Mouse (Mus musculus) left cerebral cortex, postnatal 4 days (tissue): Measurements from ENCODE around the gene Nags. TPM values are rescaled to one million over a fixed set of nuclear protein-coding genes. Genes with fewer than 3 reads are reported as not detected.
A peak's percentile ranks its signal among the peaks of the same experiment; 100 is the strongest.

Source experiments
- DNase-seq: peaks from one replicate; pipeline ENCODE4 v3.0.0-alpha.2; 2022
- intact Hi-C: fragments of 180-260 bp; cut with DNase I; formaldehyde crosslinking; loops from one replicate; pipeline ENCODE4 v1.15.1; 2025
- total RNA-seq, 2 experiments: library from RNA; stranded (reverse); gene quantifications; 2 replicates each; pipeline ENCODE4 v1.2.3; 2021

Nags gene
- under 1 TPM in 1 of 2 experiments, not detected in 1; 0.16 TPM for total RNA-seq

- intact Hi-C loops: no loop called here
- DNase-seq: no peak
Measured at GRCm38 (mm10) chr11:102145471-102146001, at the start of gene Nags. Gene Nags (plus strand): TSS chr11:102145513.

- intact Hi-C loops: no loop called here
- no peak for DNase-seq
Measured at GRCm38 (mm10) chr11:102095676-102096075, 49.6 kb upstream of the Nags start.

- DNase-seq: no peak
- intact Hi-C loops: no loop called here
Measured at GRCm38 (mm10) chr11:102096446-102096845, 48.9 kb upstream of the Nags start.

GRCm38 (mm10) chr11:102096887-102097391, 48.4 kb upstream of the Nags start:
- DNase-seq: peak; percentile 83
- intact Hi-C loops: no loop called here

- no peak for DNase-seq
- intact Hi-C loops: loop anchor here (2.0 kb wide), 1 partner anchor 38 kb away; no protein-coding TSS in a partner anchor
Measured at GRCm38 (mm10) chr11:102101219-102101618, 44.1 kb upstream of the Nags start, which contains the start of gene Ppy. Gene Ppy (minus strand): TSS chr11:102101319.

GRCm38 (mm10) chr11:102102485-102103258, 42.6 kb upstream of the Nags start:
- peak; percentile 76 for DNase-seq
- intact Hi-C loops: no loop called here

- intact Hi-C loops: no loop called here
- no peak for DNase-seq
Measured at GRCm38 (mm10) chr11:102106911-102107310, 38.4 kb upstream of the Nags start.

GRCm38 (mm10) chr11:102107732-102108131, 37.6 kb upstream of the Nags start, which contains the start of gene Pyy:
Gene Pyy (minus strand): TSS chr11:102107832.
- DNase-seq: no peak

GRCm38 (mm10) chr11:102111576-102111975, 33.7 kb upstream of the Nags start:
- intact Hi-C loops: no loop called here
- DNase-seq: no peak

More at GRCm38 (mm10) chr11:102107732-102108131, 37.6 kb upstream of the Nags start, which contains the start of gene Pyy:
- intact Hi-C loops: no loop called here

GRCm38 (mm10) chr11:102116241-102116640, 29.1 kb upstream of the Nags start:
- DNase-seq: no peak
- intact Hi-C loops: no loop called here

GRCm38 (mm10) chr11:102117386-102117785, 27.9 kb upstream of the Nags start:
- intact Hi-C loops: no loop called here

GRCm38 (mm10) chr11:102134516-102134915, 10.8 kb upstream of the Nags start:
- intact Hi-C loops: loop anchor here (10.0 kb wide), 1 partner anchor 140 kb away; no protein-coding TSS in a partner anchor

More at GRCm38 (mm10) chr11:102117386-102117785, 27.9 kb upstream of the Nags start:
- DNase-seq: no peak

GRCm38 (mm10) chr11:102137625-102138446, 7.5 kb upstream of the Nags start:
- intact Hi-C loops: loop anchor here (2.0 to 10.0 kb wide), 3 partner anchors 37 to 143 kb away; partner anchors contain the start of gene Ppy
- DNase-seq: no peak

More at GRCm38 (mm10) chr11:102134516-102134915, 10.8 kb upstream of the Nags start:
- DNase-seq: peak; percentile 54

- intact Hi-C loops: loop anchor here (2.0 to 10.0 kb wide), 3 partner anchors 38 to 144 kb away; partner anchors contain the start of gene Ppy
- DNase-seq: peak; percentile 74
Measured at GRCm38 (mm10) chr11:102138447-102138740, 6.9 kb upstream of the Nags start.

GRCm38 (mm10) chr11:102140508-102140907, 4.8 kb upstream of the Nags start:
- DNase-seq: peak; percentile 61
- intact Hi-C loops: no loop called here

- intact Hi-C loops: no loop called here
- no peak for DNase-seq
Measured at GRCm38 (mm10) chr11:102142355-102142754, 3.0 kb upstream of the Nags start.

GRCm38 (mm10) chr11:102144957-102145470, 299 bp upstream of the Nags start:
- no peak for DNase-seq
- intact Hi-C loops: no loop called here

GRCm38 (mm10) chr11:102146005-102146404, 692 bp downstream of the Nags start:
- intact Hi-C loops: no loop called here
- no peak for DNase-seq

GRCm38 (mm10) chr11:102146531-102146930, 1.2 kb downstream of the Nags start:
- intact Hi-C loops: no loop called here
- DNase-seq: no peak

- intact Hi-C loops: no loop called here
- no peak for DNase-seq
Measured at GRCm38 (mm10) chr11:102147213-102147989, 2.1 kb downstream of the Nags start.
